Mouse (Mus musculus): Measurements from ENCODE around the gene Mast1. TPM values are rescaled to one million over a fixed set of nuclear protein-coding genes. Genes with fewer than 3 reads are reported as not detected.

Mast1 gene
- total RNA-seq, 2 experiments from 2014 or later: 0.42 TPM; not detected in 1

DNA sequence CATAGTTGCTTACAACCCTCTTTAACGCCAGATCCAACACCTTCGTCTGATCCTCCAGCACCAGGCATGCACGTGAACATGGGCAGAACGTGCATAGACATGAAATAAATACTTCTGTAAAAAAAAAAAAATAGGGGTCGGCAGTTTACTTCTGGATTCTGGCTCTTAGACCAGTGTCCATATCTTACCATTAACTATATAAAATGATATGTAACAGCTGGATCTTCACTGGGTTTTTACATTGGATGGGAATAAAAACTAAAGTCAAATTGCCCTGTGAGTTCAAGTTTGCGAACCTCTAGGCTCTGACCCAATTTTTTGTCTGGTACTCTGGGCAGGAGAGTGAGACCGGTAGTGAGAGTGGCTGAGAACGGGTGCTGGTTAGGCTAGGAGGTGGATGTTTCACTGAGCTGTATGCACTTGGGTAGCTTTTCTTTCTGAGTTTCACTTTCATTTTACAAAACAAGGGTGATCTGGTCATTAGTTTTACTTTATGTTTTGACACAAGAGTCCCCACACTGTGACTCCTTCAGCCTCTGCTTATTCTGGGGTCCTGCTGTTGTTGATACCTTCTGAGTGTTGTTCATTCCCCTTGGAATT, 37.5 kb upstream of the Mast1 start:
- ATAC-seq (replicated peaks; ENCODE audit: low FRiP score, low TSS enrichment, poor library complexity, severe bottlenecking): no peak

GRCm38 (mm10) chr8:84973803-84974542, 36.8 kb upstream of the Mast1 start:
- no peak for ATAC-seq (replicated peaks; ENCODE audit: low FRiP score, low TSS enrichment, poor library complexity, severe bottlenecking)

GRCm38 (mm10) chr8:84973079-84973478, 35.9 kb upstream of the Mast1 start:
- ATAC-seq (replicated peaks; ENCODE audit: low FRiP score, low TSS enrichment, poor library complexity, severe bottlenecking): no peak

DNA sequence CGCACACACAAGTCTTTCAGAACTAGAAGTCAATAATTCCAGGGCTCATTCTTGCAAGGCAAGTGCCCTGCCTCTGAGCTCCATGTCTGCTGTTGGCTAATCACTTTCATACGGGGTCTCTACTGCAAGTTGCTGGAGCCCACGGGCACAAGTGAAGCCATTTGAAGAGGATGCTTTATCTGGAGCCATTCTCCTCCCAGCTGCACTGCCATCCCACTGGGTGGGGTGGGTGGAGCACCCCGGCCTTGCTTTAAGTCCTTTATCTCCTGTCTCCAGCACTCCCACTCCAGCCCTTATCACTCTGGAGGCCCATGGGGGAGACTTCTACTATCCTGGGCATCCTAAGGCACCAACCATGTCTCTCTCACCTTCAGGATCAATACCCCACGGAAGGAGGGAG, 33.8 kb upstream of the Mast1 start:
- peak; percentile 64 for ATAC-seq (replicated peaks; ENCODE audit: low FRiP score, low TSS enrichment, poor library complexity, severe bottlenecking)

DNA sequence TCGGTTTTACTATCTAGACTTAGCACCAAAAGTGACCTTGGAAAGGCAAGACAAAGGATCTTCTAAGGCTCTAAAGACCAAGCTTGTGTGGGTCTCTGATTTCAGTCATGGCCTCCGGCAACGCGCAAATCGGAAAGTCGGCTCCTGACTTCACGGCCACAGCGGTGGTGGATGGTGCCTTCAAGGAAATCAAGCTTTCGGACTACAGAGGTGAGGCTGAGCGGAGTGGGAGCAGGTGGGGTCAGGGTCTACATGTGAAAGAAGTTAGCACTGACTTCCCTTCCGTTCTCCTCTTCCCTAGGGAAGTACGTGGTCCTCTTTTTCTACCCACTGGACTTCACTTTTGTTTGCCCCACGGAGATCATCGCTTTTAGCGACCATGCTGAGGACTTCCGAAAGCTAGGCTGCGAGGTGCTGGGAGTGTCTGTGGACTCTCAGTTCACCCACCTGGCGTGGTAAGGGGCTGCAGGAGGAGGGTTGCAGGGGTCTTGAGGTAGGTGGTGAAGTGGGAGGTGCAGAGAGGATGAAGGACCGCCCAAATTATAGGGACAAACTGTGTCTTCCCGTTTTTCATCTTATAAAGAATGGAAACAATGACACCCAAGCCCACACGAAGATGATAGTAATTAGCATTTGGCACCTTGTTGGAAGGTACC, 33.1 kb upstream of the Mast1 start:
- ATAC-seq (replicated peaks; ENCODE audit: low FRiP score, low TSS enrichment, poor library complexity, severe bottlenecking): no peak

GRCm38 (mm10) chr8:84969241-84970134, 32.3 kb upstream of the Mast1 start, which contains the start of the genes Gm49661, Prdx2 and Rnaseh2a:
TSS of gene Gm49661 (minus strand) at chr8:84969433.
TSS of gene Prdx2 (plus strand) at chr8:84969587.
TSS of gene Rnaseh2a (minus strand) at chr8:84969767.
- ATAC-seq (replicated peaks; ENCODE audit: low FRiP score, low TSS enrichment, poor library complexity, severe bottlenecking): peak; percentile 31

DNA sequence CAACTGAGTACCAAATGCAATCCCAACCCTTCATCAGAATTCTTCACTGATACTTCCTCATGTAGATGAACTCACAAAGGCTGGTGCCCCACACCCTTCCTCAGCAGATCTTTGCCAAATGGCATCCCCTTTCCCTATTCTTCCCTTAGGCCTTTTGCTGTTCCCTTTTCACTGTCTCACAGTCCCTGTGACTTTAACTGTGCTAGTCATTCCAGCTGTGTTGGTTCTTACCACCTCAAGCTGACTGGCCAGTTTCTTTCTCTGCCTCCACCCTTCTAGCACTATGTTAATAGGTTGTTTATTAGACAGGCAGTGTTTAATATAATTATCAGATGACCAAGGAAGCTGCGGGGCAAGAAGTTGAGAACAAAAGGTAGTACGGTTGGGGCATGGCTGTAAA, 31.5 kb upstream of the Mast1 start:
- no peak for ATAC-seq (replicated peaks; ENCODE audit: low FRiP score, low TSS enrichment, poor library complexity, severe bottlenecking)

DNA sequence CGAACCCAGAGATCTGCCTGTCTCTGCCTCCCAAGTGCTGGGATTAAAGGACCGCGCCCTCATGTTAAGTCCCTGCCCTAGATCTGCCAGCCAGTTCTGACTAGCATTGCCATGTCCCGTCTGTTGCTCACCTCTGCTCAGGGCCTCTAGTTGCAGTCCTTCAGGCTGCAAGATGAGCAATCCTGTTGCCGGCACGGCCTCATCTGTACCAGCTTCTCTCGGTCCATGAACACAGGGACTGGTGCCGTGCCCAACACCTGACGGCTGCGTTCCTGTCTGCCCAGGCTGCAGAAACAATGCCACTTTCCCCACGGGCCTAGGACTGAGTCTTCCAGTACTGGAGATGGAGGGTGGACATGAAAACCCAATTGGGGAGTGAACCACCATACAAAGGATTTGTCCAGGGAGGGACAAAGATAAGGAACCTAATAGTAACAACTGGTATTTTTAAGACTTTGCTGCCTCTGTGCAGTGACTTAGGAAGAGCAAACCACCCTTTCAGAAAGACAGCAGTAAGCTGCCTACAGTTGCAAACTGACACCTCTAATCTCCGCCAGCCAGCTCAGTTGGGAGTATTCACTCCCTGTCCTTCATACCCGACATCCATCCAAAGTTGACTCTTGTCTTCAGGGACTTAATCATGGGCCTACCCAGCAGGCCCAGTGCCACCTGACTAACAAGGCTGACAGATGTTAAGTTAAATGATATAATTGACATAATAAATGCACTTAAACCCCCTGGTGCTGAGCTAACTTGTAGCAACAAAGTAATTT, 30.6 kb upstream of the Mast1 start:
- no peak for ATAC-seq (replicated peaks; ENCODE audit: low FRiP score, low TSS enrichment, poor library complexity, severe bottlenecking)

GRCm38 (mm10) chr8:84966603-84967002, 29.4 kb upstream of the Mast1 start:
- ATAC-seq (replicated peaks; ENCODE audit: low FRiP score, low TSS enrichment, poor library complexity, severe bottlenecking): no peak

DNA sequence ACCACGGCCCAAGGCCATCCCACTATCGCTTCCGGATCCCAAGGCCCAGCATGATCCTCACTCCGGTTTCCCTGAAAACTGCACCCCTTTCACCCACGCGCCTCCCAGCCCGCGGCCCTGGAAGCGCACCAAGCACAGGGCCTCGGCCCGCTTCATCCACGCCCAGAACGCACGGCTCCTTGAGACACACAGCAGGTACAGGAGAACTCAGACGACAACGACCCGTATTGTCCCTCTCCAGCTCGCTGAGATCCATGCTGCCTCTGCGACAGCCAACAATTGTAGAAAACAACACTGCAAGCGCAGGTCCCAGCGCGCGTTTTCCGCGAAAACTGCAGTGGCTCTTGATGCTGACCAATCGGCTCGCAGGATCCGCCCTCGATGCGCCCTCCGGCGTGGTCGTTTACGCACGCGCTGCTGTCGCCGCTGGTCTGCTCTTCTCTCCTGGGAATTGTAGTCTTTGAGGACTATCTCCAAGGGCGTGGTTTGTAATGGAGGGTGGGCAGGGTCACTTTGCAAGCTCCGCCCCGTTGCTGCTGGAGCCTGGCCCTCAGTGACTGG, 28.7 kb upstream of the Mast1 start:
- ATAC-seq (replicated peaks; ENCODE audit: low FRiP score, low TSS enrichment, poor library complexity, severe bottlenecking): peak; percentile 80

- no peak for ATAC-seq (replicated peaks; ENCODE audit: low FRiP score, low TSS enrichment, poor library complexity, severe bottlenecking)
These were observed 26.8 kb upstream of the Mast1 start for GRCm38 (mm10) chr8:84963952-84964351.

GRCm38 (mm10) chr8:84959811-84960210, 22.7 kb upstream of the Mast1 start:
- no peak for ATAC-seq (replicated peaks; ENCODE audit: low FRiP score, low TSS enrichment, poor library complexity, severe bottlenecking)

GRCm38 (mm10) chr8:84956768-84957167, 19.6 kb upstream of the Mast1 start:
- ATAC-seq (replicated peaks; ENCODE audit: low FRiP score, low TSS enrichment, poor library complexity, severe bottlenecking): peak; percentile 45

GRCm38 (mm10) chr8:84952612-84953255, 15.6 kb upstream of the Mast1 start:
- ATAC-seq (replicated peaks; ENCODE audit: low FRiP score, low TSS enrichment, poor library complexity, severe bottlenecking): peak; percentile 81

DNA sequence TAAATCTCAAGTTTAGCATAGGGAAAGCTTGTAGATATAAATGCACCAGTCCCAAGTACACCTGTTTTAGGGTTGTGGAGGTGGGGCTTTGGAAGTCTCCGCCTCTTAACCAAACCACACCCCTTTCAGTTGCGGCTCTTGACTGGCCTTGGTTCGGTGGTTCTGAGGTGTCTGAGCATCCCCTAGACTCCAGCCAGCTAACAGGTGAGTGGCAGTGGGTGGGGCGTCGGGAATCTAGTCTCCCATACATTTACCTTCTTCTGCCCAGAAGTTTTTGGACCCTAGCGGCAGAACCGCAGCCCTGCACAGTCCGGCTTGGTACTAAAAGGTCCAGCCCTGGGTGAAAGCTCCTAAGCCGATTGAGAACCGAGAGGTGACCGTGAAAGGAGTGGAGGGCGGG, 12.6 kb upstream of the Mast1 start:
- ATAC-seq (replicated peaks; ENCODE audit: low FRiP score, low TSS enrichment, poor library complexity, severe bottlenecking): no peak

- ATAC-seq (replicated peaks; ENCODE audit: low FRiP score, low TSS enrichment, poor library complexity, severe bottlenecking): peak; percentile 59
These were observed 10.0 kb upstream of the Mast1 start for GRCm38 (mm10) chr8:84947241-84947545.

- no peak for ATAC-seq (replicated peaks; ENCODE audit: low FRiP score, low TSS enrichment, poor library complexity, severe bottlenecking)
These were observed 9.5 kb upstream of the Mast1 start, which contains the start of gene Rtbdn for GRCm38 (mm10) chr8:84946528-84947240. TSS of gene Rtbdn (plus strand) at chr8:84946991.
